Mouse (Mus musculus): ENCODE measurements around the gene Pcyt1b. TPM values are rescaled to one million over a fixed set of nuclear protein-coding genes. Genes with fewer than 3 reads are reported as not detected.

The Pcyt1b gene
- polyA plus RNA-seq, 1 experiment from 2014 or later, result 2.3 TPM

DNA sequence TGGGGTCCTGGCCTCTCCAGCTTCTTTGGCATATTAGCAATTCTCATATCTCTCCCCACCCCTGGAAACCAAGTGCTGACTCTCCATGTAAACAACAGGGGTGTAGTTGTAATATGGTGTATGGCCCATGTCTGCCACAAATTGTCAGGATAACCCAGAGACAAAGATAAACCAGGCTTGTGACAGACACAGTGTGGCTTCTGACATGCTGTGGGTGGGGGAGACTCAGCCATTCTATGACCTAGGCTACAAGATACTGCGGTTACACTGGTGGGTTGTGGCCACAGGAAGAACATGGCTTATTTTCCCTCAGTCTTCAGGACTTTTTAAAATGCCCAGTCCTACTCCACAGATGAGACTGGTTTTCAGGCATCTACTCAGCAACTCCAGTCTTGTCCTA lies 94.5 kb downstream of the Pcyt1b start:
- no peaks in the 10 kb centered on the region for H3K4me1 ChIP-seq
- WGBS, result 78% methylated on average over 1 of the region's 1 CpGs
- no peaks in the 10 kb centered on the region for H3K36me3 ChIP-seq
- no peak overlapping the region for H3K4me2 ChIP-seq
- no peaks in the 10 kb centered on the region; the same call in 1 of the 2 replicates for H3K27me3 ChIP-seq
- H3K4me3 ChIP-seq, result no peak overlapping the region
- no peak for ATAC-seq (ENCODE audit: insufficient number of reproducible peaks, low FRiP score, low TSS enrichment, low read depth)
- H3K9ac ChIP-seq, result no peak overlapping the region
- H3K9me3 ChIP-seq, result no peaks in the 10 kb centered on the region
- H3K27ac ChIP-seq, result no peak overlapping the region

GRCm38 (mm10) chrX:93750566-93750965 lies 95.9 kb downstream of the Pcyt1b start:
- Histone ChIP-seq H3K9ac (no peak overlapping the region), H3K4me3 (no peak overlapping the region), H3K4me2 (no peak overlapping the region), H3K4me1 (no peaks in the 10 kb centered on the region), H3K27me3 (no peaks in the 10 kb centered on the region; the same call in 1 of the 2 replicates), H3K36me3 (no peaks in the 10 kb centered on the region), H3K27ac (no peak overlapping the region), H3K9me3 (no peaks in the 10 kb centered on the region)
- WGBS, result 93% methylated on average over 6 of the region's 6 CpGs
- no peak for ATAC-seq (ENCODE audit: insufficient number of reproducible peaks, low FRiP score, low TSS enrichment, low read depth)

DNA sequence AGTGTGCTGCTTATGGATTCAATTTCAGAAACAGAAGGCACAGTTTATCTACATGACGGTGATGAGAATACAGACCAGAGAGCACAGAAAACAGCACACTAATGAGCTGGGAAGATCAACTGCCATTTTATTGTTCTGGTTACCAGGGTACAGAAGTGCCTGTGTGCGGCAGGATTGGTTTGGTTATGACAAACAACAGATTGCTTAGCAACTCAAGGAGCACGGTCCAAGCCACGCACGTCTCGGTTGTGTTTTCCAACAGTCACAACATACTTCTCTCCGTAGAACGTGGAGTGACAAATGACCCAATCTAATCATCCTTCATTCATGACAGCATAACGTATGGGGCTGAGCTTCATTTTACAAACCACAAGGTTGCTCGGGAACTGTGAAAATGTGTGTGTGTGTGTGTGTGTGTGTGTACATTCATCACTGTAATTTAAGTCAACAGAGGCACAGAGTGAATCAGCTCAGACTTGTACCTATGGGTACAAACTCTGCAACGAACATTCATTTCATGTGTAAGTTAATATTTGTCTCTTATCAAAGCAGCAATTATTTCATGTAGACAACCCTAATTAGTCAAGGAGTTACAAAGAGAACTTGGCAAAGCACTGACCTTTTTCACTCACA lies 100.7 kb downstream of the Pcyt1b start:
- Histone ChIP-seq H3K4me1 (no peaks in the 10 kb centered on the region), H3K9ac (no peak overlapping the region), H3K9me3 (no peaks in the 10 kb centered on the region), H3K27ac (no peak overlapping the region), H3K4me3 (no peak overlapping the region), H3K36me3 (no peaks in the 10 kb centered on the region), H3K4me2 (no peak overlapping the region), H3K27me3 (peaks cover 9% of the 10 kb centered on the region; the same call in 1 of the 2 replicates)
- 68% methylated on average over 11 of the region's 11 CpGs for WGBS
- ATAC-seq (ENCODE audit: insufficient number of reproducible peaks, low FRiP score, low TSS enrichment, low read depth), result no peak

DNA sequence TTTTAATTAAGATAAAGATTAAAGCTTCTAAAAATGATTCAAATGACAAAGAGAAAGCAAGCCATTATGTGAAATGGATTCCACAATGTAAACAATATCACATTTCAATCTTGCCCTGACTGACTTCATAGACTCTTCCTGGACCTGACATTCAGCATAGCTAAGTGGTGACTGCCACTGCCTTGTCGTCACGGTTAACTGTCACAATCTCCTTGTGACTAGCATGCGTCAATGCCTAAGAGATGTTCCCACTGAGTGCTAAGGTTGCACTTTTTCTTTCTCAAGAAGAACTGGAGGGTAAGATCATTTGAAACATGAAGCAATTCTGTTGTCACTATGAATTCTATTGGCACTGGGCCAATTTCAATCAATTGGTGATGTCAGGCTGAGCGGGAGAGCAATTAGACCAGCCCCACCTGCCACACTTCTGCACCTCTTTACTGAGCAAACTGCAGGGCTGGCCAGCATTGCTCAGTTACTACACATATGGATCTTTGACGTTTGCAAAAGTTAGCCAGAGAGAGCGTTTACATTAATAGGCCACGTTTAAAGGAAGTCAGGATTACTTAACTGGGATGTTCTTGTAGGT lies 102.3 kb downstream of the Pcyt1b start:
- Histone ChIP-seq H3K9ac (no peak overlapping the region), H3K4me1 (no peaks in the 10 kb centered on the region), H3K27me3 (peaks cover 9% of the 10 kb centered on the region; the same call in 1 of the 2 replicates), H3K36me3 (no peaks in the 10 kb centered on the region), H3K4me2 (no peak overlapping the region), H3K9me3 (no peaks in the 10 kb centered on the region), H3K27ac (no peak overlapping the region), H3K4me3 (no peak overlapping the region)
- no peak for ATAC-seq (ENCODE audit: insufficient number of reproducible peaks, low FRiP score, low TSS enrichment, low read depth)
- WGBS, result 56% methylated on average over 7 of the region's 7 CpGs

DNA sequence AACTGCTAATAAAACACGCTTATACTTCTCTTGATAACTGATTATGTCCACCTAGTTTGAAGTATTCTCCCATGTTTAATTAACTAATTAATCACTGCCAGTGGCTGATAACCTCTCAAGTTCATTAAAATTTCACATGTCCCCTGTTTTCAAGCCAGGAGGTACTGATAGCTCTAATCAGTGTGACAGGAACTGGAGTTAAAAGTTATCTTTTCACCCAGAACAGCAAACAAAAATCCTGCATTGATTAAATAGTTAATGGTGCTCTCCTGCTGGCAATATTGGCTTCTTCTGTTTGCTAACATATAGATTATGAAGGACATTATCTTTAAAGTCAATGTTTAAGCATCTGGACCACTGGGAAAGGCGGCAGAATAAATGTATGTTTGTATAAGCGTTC lies 106.1 kb downstream of the Pcyt1b start:
- Histone ChIP-seq H3K9ac (no peak overlapping the region), H3K4me3 (no peak overlapping the region), H3K9me3 (no peaks in the 10 kb centered on the region), H3K27me3 (peaks cover 15% of the 10 kb centered on the region), H3K36me3 (no peaks in the 10 kb centered on the region), H3K4me1 (no peaks in the 10 kb centered on the region), H3K27ac (no peak overlapping the region), H3K4me2 (no peak overlapping the region)
- WGBS, result 88% methylated on average over 3 of the region's 3 CpGs
- no peak for ATAC-seq (ENCODE audit: insufficient number of reproducible peaks, low FRiP score, low TSS enrichment, low read depth)

DNA sequence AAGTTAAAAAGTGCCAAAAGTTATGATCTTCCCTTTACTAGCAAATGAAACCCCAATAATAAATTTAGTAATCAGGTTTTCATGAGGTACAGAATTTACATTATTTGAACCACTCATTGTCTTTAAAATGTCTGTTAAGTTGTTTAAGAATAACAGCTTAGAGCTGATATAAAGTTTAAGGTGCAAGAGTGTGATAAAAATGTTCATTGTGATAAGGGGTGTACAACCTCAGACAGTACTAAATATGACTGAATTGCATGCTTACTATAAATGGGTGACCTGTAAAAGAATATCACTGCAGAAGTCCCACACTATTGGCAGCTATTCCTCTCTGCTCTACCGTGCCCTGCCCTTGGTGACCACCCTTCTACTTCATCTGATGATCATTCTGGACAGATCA lies 134.9 kb downstream of the Pcyt1b start:
- Histone ChIP-seq H3K4me3 (no peak overlapping the region), H3K27ac (no peak overlapping the region), H3K27me3 (no peaks in the 10 kb centered on the region), H3K4me1 (no peaks in the 10 kb centered on the region), H3K36me3 (no peaks in the 10 kb centered on the region), H3K9ac (no peak overlapping the region), H3K9me3 (no peaks in the 10 kb centered on the region), H3K4me2 (no peak overlapping the region)
- WGBS, result 74% methylated on average over 1 of the region's 1 CpGs
- no peak for ATAC-seq (ENCODE audit: insufficient number of reproducible peaks, low FRiP score, low TSS enrichment, low read depth)

DNA sequence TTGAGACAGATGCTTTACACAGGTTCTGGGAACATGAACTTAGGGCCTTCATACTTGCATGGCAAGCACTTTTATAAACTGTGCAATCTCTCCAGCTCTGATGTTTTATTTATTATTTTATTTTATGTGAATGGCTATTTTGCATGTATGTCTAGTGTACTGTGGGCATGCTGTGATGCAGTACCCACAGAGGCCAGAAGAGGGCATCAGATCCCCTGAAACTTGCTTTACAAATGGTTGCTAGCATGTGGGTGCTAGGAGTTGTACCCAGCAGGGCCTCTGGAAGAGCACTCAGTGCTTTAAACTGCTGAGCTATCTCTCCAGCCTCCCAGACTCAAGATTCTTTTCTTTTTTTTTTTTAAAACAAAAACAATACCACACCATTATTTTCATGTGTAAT lies 138.5 kb downstream of the Pcyt1b start:
- ATAC-seq (ENCODE audit: insufficient number of reproducible peaks, low FRiP score, low TSS enrichment, low read depth), result no peak

More for the DNA sequence above, 138.5 kb downstream of the Pcyt1b start:
- no peak overlapping the region for H3K9ac ChIP-seq
- no peak overlapping the region for H3K4me3 ChIP-seq
- no peaks in the 10 kb centered on the region for H3K36me3 ChIP-seq
- H3K4me2 ChIP-seq, result no peak overlapping the region
- no peaks in the 10 kb centered on the region for H3K9me3 ChIP-seq
- no peak overlapping the region for H3K27ac ChIP-seq
- no peaks in the 10 kb centered on the region for H3K27me3 ChIP-seq
- H3K4me1 ChIP-seq, result no peaks in the 10 kb centered on the region

Other genes with a start within 250 kb of the Pcyt1b start
- 13.3 and 16.8 TPM in 2 replicates for gene Pola1, start 22.7 kb upstream of the Pcyt1b start, polyA plus RNA-seq (2015; fragmentation: Nextera tagmentation; extraction: Ambion mirVana)
- gene Pdk3, start 177.3 kb downstream of the Pcyt1b start, polyA plus RNA-seq (2015; fragmentation: Nextera tagmentation; extraction: Ambion mirVana), result 51.6 and 55.6 TPM in 2 replicates

All from limb, embryonic 15.5 days (tissue).